Mouse (Mus musculus) ES-E14 (cell line): Measurements from ENCODE around the gene Dnah1. TPM values are rescaled to one million over a fixed set of nuclear protein-coding genes. Genes with fewer than 3 reads are reported as not detected.

Experiments
- DNase-seq: peaks from one replicate; pipeline ENCODE4 v3.0.0-alpha.2; 2013; ENCODE audit warnings: low read depth, low spot score
- H3K27ac ChIP-seq: 2 replicates; pipeline ENCODE4 v1.5.1; 2012; ENCODE audit warnings: low read depth, mild to moderate bottlenecking, low read length, moderate library complexity, mixed read lengths; ENCODE audit not compliant: poor library complexity, insufficient read depth, severe bottlenecking
- H3K36me3 ChIP-seq: 2 replicates; pipeline ENCODE4 v1.6.1; 2012; ENCODE audit warnings: mild to moderate bottlenecking, low read length, moderate library complexity, mixed read lengths; ENCODE audit not compliant: control insufficient read depth, poor library complexity, insufficient read depth, severe bottlenecking
- H3K4me1 ChIP-seq, 2 experiments: fragments of 150-350 bp in 1 of 2; sonication (generic) in 1 of 2; 2 replicates each; pipeline ENCODE4 v1.6.1; 2012; ENCODE audit warnings: low read length in 2 of 2, mild to moderate bottlenecking in 1 of 2, mixed read lengths in 1 of 2; ENCODE audit not compliant: control insufficient read depth in 2 of 2, insufficient read depth in 2 of 2, poor library complexity in 1 of 2
- H3K4me3 ChIP-seq, 2 experiments: fragments of 150-350 bp in 1 of 2; sonication (generic) in 1 of 2; 2 replicates each; pipeline ENCODE4 v1.5.1; 2012; ENCODE audit warnings: low read length in 2 of 2, low read depth in 1 of 2, mild to moderate bottlenecking in 1 of 2, mixed read lengths in 1 of 2; ENCODE audit not compliant: insufficient read depth in 1 of 2, poor library complexity in 1 of 2, severe bottlenecking in 1 of 2
- H3K9ac ChIP-seq: 2 replicates; pipeline ENCODE4 v1.6.1; 2012; ENCODE audit warnings: low read depth, mild to moderate bottlenecking, low read length, mixed read lengths; ENCODE audit not compliant: poor library complexity, insufficient read depth, severe bottlenecking
- H3K9me3 ChIP-seq: fragments of 150-350 bp; sonication (generic); 2 replicates; pipeline ENCODE4 v1.6.1; 2012; ENCODE audit warnings: low read depth, mild to moderate bottlenecking, low read length; ENCODE audit not compliant: control insufficient read depth, insufficient read depth
- CHD2 ChIP-seq: IDR thresholded peaks from 2 replicates; pipeline ENCODE4 v1.6.1; 2014; ENCODE audit warnings: mild to moderate bottlenecking, low read depth, low read length, inconsistent platforms
- HCFC1 ChIP-seq: IDR thresholded peaks from 2 replicates; pipeline ENCODE4 v1.6.1; 2012; ENCODE audit warnings: low read length, inconsistent platforms, borderline replicate concordance; ENCODE audit not compliant: insufficient read depth
- MAFK ChIP-seq: IDR thresholded peaks from 2 replicates; pipeline ENCODE4 v1.6.1; 2014; ENCODE audit warnings: mild to moderate bottlenecking, low read depth, low read length, inconsistent platforms; ENCODE audit not compliant: insufficient read depth
- ZC3H11A ChIP-seq: IDR thresholded peaks from 2 replicates; pipeline ENCODE4 v1.6.1; 2012; ENCODE audit warnings: low read depth, mild to moderate bottlenecking, inconsistent platforms, low read length, borderline replicate concordance
- ZNF384 ChIP-seq: IDR thresholded peaks from 2 replicates; pipeline ENCODE4 v1.6.1; 2012; ENCODE audit warnings: low read depth, low read length, inconsistent platforms
- in situ Hi-C, 2 experiments: fragments of 600-800 bp; cut with MboI; formaldehyde crosslinking; loops; one replicate each; pipeline ENCODE4 v1.15.1; 2025; ENCODE audit warnings: low sequenced_read_pairs in 2 of 2, inconsistent platforms in 1 of 2; ENCODE audit not compliant: unreplicated experiment in 2 of 2
- total RNA-seq: library from RNA; depleted of rRNA; stranded (reverse); fragments of 300-350 nt; gene quantifications from 2 replicates; pipeline ENCODE4 v1.2.3, GENCODE M21; 2012

Gene Dnah1
- total RNA-seq, 1 experiment = 0.80 TPM

DNA sequence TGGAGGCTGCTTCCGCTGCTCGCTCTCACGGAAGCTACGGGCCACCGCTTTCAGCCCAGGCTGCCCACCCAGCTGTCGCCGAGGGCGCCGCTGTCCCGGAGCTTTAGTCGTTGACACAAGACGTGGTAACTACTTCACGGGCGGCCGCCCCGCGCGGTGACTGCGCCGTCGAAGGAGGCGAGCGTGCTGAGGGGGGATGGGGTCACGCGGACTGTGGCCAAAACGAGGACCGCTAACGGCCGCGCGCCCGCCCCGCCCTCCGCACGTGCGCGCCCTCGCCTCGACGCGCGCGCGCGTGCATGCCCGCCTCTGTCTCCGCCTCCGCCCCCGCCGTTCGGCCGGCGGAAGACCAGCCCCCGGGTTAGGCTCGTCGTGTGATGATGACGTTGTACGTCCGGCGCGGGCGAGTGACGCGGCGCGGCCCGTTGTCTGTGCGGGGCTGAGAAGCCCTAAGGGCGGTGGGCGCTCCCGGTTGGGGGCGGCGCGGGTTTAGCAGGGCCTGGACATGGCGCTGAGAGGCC, 72.6 kb downstream of the Dnah1 start, which contains the start of the genes Phf7 and Bap1:
Gene Phf7 (minus strand): TSS at position 234 of the 521 bp plus-strand sequence.
Gene Bap1 (plus strand): TSS at position 367 of the 521 bp plus-strand sequence.
- TF ChIP-seq ZNF384 = no peak
- TF ChIP-seq HCFC1 = peak; percentile 80
- Histone ChIP-seq H3K9me3 (no peaks in the 10 kb centered on the region), H3K36me3 (peaks cover 27% of the 10 kb centered on the region), H3K9ac (peak within 1 kb of the TSS; percentile 91), H3K4me1 (no peaks in the 10 kb centered on the region; a peak in 1 of 4 replicates), H3K4me3 (peak within 1 kb of the TSS; percentile 78 to 92), H3K27ac (peak within 1 kb of the TSS; percentile 7; the same call in 1 of the 2 replicates)
- peak; percentile 83 for DNase-seq
- in situ Hi-C loops = loop anchor here in 1 of 2 experiments (10.0 kb wide), 1 partner anchor 64 kb away; no protein-coding TSS in a partner anchor

DNA sequence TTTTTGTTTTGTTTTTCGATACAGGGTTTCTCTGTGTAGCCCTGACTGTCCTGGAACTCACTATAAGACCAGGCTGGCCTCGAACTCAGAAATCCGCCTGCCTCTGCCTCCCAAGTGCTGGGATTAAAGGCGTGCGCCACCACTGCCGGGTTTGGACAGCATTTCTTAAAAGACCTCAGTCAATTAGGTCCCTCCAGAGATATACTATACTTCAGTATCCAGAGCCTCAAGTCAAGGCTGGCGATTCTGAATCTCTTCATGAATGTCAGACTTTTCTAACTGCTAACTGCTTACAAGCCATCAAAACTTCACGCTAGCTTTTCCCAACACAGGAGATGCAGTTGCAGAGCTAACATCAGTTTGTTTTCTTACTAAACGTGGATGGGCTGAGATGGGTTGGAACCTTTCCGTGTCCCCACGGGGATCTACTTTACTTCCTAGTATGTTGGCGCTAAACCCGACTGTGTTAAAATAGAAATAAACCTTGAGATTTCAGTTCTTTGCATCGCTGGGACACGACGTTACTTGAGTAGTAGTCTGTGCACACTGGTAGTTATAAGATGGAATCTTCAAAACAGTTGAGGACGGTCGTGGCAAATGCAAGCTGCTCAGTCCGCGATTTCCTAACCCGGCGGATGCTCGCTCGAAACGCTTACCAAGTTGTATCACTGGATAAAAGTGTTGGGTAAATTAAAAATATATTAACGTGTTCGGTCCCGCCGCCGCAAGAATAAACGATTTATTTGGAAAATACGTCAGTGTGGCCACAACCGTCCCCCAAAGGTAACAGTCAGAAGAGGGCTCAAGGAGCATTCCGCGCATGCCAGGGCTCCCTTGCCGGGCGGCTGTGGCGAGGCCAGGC, 73.2 kb downstream of the Dnah1 start:
- no peak overlapping the region for H3K27ac ChIP-seq
- peaks cover 22% of the 10 kb centered on the region for H3K36me3 ChIP-seq
- TF ChIP-seq MAFK (no peak), CHD2 (no peak), HCFC1 (no peak), ZNF384 (no peak), ZC3H11A (no peak)
- H3K4me3 ChIP-seq = peak overlapping the region; percentile 73 to 92
- no peaks in the 10 kb centered on the region; a peak in 1 of 4 replicates for H3K4me1 ChIP-seq
- no peaks in the 10 kb centered on the region for H3K9me3 ChIP-seq
- in situ Hi-C loops = loop anchor here in 1 of 2 experiments (10.0 kb wide), 1 partner anchor 64 kb away; no protein-coding TSS in a partner anchor
- H3K9ac ChIP-seq = peak overlapping the region; percentile 86
- no peak for DNase-seq

DNA sequence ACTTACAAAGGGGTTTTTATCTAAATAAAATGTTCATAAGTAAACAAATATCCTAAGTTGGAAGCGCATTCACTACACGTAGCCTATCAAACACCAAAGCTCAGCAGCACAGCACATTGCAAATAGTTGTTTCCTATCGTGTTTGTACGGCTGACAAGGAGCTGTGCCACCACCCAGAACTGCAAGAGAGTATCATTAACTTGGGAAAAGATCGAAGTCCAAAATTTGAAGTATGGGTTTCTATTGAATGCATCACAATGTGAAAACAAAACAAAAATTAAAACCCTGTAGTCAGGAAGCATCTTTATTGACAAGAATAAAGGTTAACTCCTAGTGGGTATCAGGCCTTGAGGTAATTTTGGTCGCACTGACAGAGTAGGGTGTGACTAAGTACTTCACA, 75.3 kb downstream of the Dnah1 start:
- H3K9me3 ChIP-seq = no peaks in the 10 kb centered on the region
- TF ChIP-seq ZC3H11A (no peak), ZNF384 (no peak), MAFK (no peak), HCFC1 (no peak), CHD2 (no peak)
- no peak overlapping the region for H3K9ac ChIP-seq
- H3K36me3 ChIP-seq = peaks cover 6% of the 10 kb centered on the region; the same call in 1 of the 2 replicates
- no peaks in the 10 kb centered on the region; a peak in 1 of 4 replicates for H3K4me1 ChIP-seq
- in situ Hi-C loops = no loop called here
- H3K27ac ChIP-seq = no peak overlapping the region
- no peak overlapping the region for H3K4me3 ChIP-seq
- no peak for DNase-seq

- Histone ChIP-seq H3K36me3 (no peaks in the 10 kb centered on the region), H3K4me3 (no peak overlapping the region), H3K9ac (no peak overlapping the region), H3K9me3 (no peaks in the 10 kb centered on the region), H3K4me1 (no peaks in the 10 kb centered on the region), H3K27ac (no peak overlapping the region)
- in situ Hi-C loops = no loop called here
- no peak for TF ChIP-seq HCFC1
- no peak for TF ChIP-seq ZNF384
- TF ChIP-seq CHD2 = no peak
- TF ChIP-seq MAFK = no peak
- TF ChIP-seq ZC3H11A = no peak
- DNase-seq = no peak
Measured at GRCm38 (mm10) chr14:31245946-31246345, 77.8 kb downstream of the Dnah1 start.
